Mouse (Mus musculus) CH12.LX (cell line): ENCODE measurements around the gene Mmadhc. TPM values are rescaled to one million over a fixed set of nuclear protein-coding genes. Genes with fewer than 3 reads are reported as not detected.

ENCODE experiments used
- DNase-seq: peaks from one replicate; pipeline ENCODE4 v3.0.0-alpha.2; 2013; ENCODE audit errors: extremely low read depth
- H3K27ac ChIP-seq: 2 replicates; pipeline ENCODE4 v1.5.1; 2012; ENCODE audit warnings: low read depth, mild to moderate bottlenecking, control low read depth, moderate library complexity; ENCODE audit not compliant: insufficient read depth
- H3K27me3 ChIP-seq: replicated peaks from 2 replicates; pipeline ENCODE3; 2012; ENCODE audit warnings: inconsistent platforms
- H3K36me3 ChIP-seq, 2 experiments: replicated peaks in 1 of 2; 2 replicates each; pipeline versions ENCODE3 to v1.6.1; 2012; ENCODE audit warnings: inconsistent platforms in 1 of 2, low read length in 1 of 2, mild to moderate bottlenecking in 1 of 2, mixed read lengths in 1 of 2, moderate library complexity in 1 of 2; ENCODE audit not compliant: control insufficient read depth in 1 of 2, insufficient read depth in 1 of 2
- H3K4me1 ChIP-seq, 2 experiments: 2 replicates each; pipeline ENCODE4 v1.6.1; 2012; ENCODE audit warnings: inconsistent platforms in 1 of 2, moderate library complexity in 1 of 2; ENCODE audit not compliant: insufficient read depth in 2 of 2, control insufficient read depth in 1 of 2
- H3K4me2 ChIP-seq: 2 replicates; pipeline ENCODE4 v1.6.1; 2012; ENCODE audit warnings: low read depth, mild to moderate bottlenecking, control low read depth; ENCODE audit not compliant: poor library complexity, insufficient read depth, severe bottlenecking
- H3K4me3 ChIP-seq, 3 experiments: fragments of 150-350 bp in 1 of 3; sonication (generic) in 1 of 3; replicated peaks in 1 of 3; 2 replicates each; pipeline versions ENCODE3 to v1.5.1; 2011 to 2012; ENCODE audit warnings: low read depth in 2 of 3, low read length in 2 of 3, mild to moderate bottlenecking in 2 of 3, moderate library complexity in 2 of 3, control low read depth in 1 of 3, improper control_type of control experiment in 1 of 3, inconsistent platforms in 1 of 3, mixed read lengths in 1 of 3; ENCODE audit not compliant: poor library complexity in 1 of 3
- H3K79me2 ChIP-seq: replicated peaks from 2 replicates; pipeline ENCODE4 v1.6.1; 2012; ENCODE audit warnings: mild to moderate bottlenecking, moderate library complexity; ENCODE audit not compliant: control insufficient read depth, poor library complexity, insufficient read depth, severe bottlenecking; ENCODE audit errors: extremely low read depth
- H3K9ac ChIP-seq: 2 replicates; pipeline ENCODE4 v1.6.1; 2012; ENCODE audit warnings: low read depth, mild to moderate bottlenecking, control low read depth, moderate library complexity; ENCODE audit not compliant: insufficient read depth
- H3K9me3 ChIP-seq: replicated peaks from 2 replicates; pipeline ENCODE3; 2012; ENCODE audit warnings: low read length, inconsistent platforms, mixed read lengths
- E2F4 ChIP-seq: IDR thresholded peaks from 2 replicates; pipeline ENCODE4 v1.6.1; 2011; ENCODE audit warnings: low read depth, low read length, improper control_type of control experiment; ENCODE audit not compliant: insufficient replicate concordance
- GABPA ChIP-seq: IDR thresholded peaks from 2 replicates; pipeline ENCODE4 v1.6.1; 2012; ENCODE audit warnings: low read depth, low read length, improper control_type of control experiment, inconsistent platforms; ENCODE audit not compliant: insufficient replicate concordance
- JUND ChIP-seq: conservative IDR thresholded peaks from 2 replicates; pipeline ENCODE4 v1.6.1; 2011; ENCODE audit warnings: low read depth, low read length, improper control_type of control experiment
- KAT2A ChIP-seq: IDR thresholded peaks from 2 replicates; pipeline ENCODE4 v1.6.1; 2012; ENCODE audit warnings: low read length, improper control_type of control experiment, inconsistent platforms; ENCODE audit not compliant: insufficient replicate concordance
- MAFK ChIP-seq: IDR thresholded peaks from 2 replicates; pipeline ENCODE4 v1.6.1; 2011; ENCODE audit warnings: low read length, improper control_type of control experiment; ENCODE audit not compliant: insufficient replicate concordance
- MEF2A ChIP-seq: IDR thresholded peaks from 2 replicates; pipeline ENCODE4 v1.6.1; 2014; ENCODE audit warnings: low read depth, mild to moderate bottlenecking, inconsistent platforms, low read length, improper control_type of control experiment, borderline replicate concordance
- NELFE ChIP-seq: IDR thresholded peaks from 2 replicates; pipeline ENCODE4 v1.6.1; 2011; ENCODE audit warnings: low read depth, low read length, improper control_type of control experiment
- POLR2A ChIP-seq: IDR thresholded peaks from 2 replicates; pipeline ENCODE4 v1.6.1; 2011; ENCODE audit warnings: low read depth, mild to moderate bottlenecking, improper control_type of control experiment, low read length
- RCOR1 ChIP-seq: conservative IDR thresholded peaks from 2 replicates; pipeline ENCODE4 v1.6.1; 2012; ENCODE audit warnings: low read depth, mild to moderate bottlenecking, inconsistent platforms, low read length, improper control_type of control experiment
- SIN3A ChIP-seq: IDR thresholded peaks from 2 replicates; pipeline ENCODE4 v1.6.1; 2012; ENCODE audit warnings: low read length, improper control_type of control experiment, inconsistent platforms
- TBP ChIP-seq: conservative IDR thresholded peaks from 2 replicates; pipeline ENCODE4 v1.6.1; 2011; ENCODE audit warnings: low read depth, low read length, improper control_type of control experiment
- UBTF ChIP-seq: IDR thresholded peaks from 2 replicates; pipeline ENCODE4 v1.6.1; 2012; ENCODE audit warnings: low read depth, mild to moderate bottlenecking, inconsistent platforms, low read length, improper control_type of control experiment, moderate library complexity
- USF1 ChIP-seq: IDR thresholded peaks from 2 replicates; pipeline ENCODE4 v1.6.1; 2014; ENCODE audit warnings: low read depth, mild to moderate bottlenecking, inconsistent platforms, low read length, improper control_type of control experiment
- USF2 ChIP-seq: conservative IDR thresholded peaks from 2 replicates; pipeline ENCODE4 v1.6.1; 2011; ENCODE audit warnings: low read depth, low read length, improper control_type of control experiment
- ZKSCAN1 ChIP-seq: IDR thresholded peaks from 2 replicates; pipeline ENCODE4 v1.6.1; 2012; ENCODE audit warnings: low read depth, inconsistent platforms, low read length, improper control_type of control experiment, borderline replicate concordance
- dilution Hi-C: fragments of 300-500 bp; cut with MboI; formaldehyde crosslinking; loops from 2 replicates; pipeline ENCODE4 v1.14.3; 2020; ENCODE audit warnings: low sequenced_read_pairs; ENCODE audit not compliant: extremely low pct_unique_long_range_greater_than_20kb, extremely low pct_ligation_motif_present
- in situ Hi-C: fragments of 300-500 bp; cut with MboI; formaldehyde crosslinking; loops from 3 replicates; pipeline ENCODE4 v1.14.3; 2019; ENCODE audit warnings: low sequenced_read_pairs, low pct_ligation_motif_present, low pct_unique_long_range_greater_than_20kb, mixed read lengths
- polyA plus RNA-seq: library from polyadenylated mRNA; unstranded; fragments of >175 nt; gene quantifications from 2 replicates; pipeline ENCODE4 v1.2.1, GENCODE M21; 2012; ENCODE audit warnings: low read depth; ENCODE audit not compliant: insufficient read length
- total RNA-seq, 2 experiments: library from RNA; depleted of rRNA; stranded (reverse); fragments of 300-350 nt in 1 of 2; fragments of >200 nt in 1 of 2; gene quantifications; 2 replicates each; pipeline ENCODE4 v1.2.3; 2012 to 2014

Gene Mmadhc
- total and polyA plus RNA-seq, 3 experiments = 74.9 to 142 (median 99.1) TPM

DNA sequence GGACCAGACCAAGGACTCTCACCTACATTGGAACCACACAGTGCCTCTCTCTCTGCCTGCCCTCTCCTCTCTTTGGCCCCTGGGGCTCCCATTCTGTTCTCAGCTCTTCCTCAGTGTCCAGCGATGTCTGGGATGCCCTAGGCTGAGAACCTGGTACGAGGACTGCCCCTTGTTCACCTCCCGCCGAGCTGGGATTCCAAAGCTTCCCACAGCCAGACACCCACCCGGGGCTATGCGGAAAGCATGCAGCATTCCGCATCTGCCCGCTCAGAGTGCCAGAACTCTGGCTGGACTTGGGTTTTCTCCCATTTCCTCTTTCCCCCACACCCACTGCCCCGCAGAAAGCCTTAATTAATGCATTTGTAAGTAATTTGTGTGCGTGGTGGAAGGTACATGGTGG, 19.9 kb downstream of the Mmadhc start:
- no peak for DNase-seq
- TF ChIP-seq USF1 (no peak), SIN3A (no peak), NELFE (no peak), MEF2A (no peak), RCOR1 (no peak), TBP (no peak), USF2 (no peak), POLR2A (no peak), E2F4 (no peak), ZKSCAN1 (no peak)

DNA sequence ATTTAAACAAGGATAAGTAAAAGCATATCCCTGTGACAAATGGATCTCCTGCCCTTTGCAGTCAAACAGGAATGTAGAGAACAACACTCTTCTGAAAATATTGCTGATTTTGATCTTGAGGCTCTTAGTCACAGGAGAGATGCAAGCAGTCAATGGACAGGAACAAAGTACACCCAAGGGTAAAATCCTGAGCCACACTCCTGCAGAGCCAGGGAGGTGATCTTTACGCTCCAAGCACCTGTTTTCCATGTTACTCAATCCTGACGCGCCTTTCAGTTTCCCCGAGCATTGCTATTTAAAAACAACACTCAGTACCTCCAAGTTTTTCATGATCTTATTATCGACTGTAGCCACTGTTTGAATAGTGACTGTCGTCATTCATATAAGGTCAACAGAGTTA, 23.2 kb downstream of the Mmadhc start:
- no peak for DNase-seq
- Histone ChIP-seq H3K4me1 (no peaks in the 10 kb centered on the region), H3K27ac (no peak overlapping the region), H3K79me2 (no peaks in the 10 kb centered on the region), H3K4me3 (no peak overlapping the region), H3K9ac (no peak overlapping the region), H3K4me2 (no peak overlapping the region), H3K9me3 (no peaks in the 10 kb centered on the region), H3K27me3 (no peaks in the 10 kb centered on the region), H3K36me3 (peaks cover 10 to 20% of the 10 kb centered on the region in 2 experiments)
- dilution Hi-C loops (no loop called here), in situ Hi-C loops (loop anchor here (5.0 kb wide), 1 partner anchor 506 kb away; no protein-coding TSS in a partner anchor)
- no peak for TF ChIP-seq MAFK
- no peak for TF ChIP-seq JUND
- no peak for TF ChIP-seq SIN3A
- no peak for TF ChIP-seq UBTF
- TF ChIP-seq GABPA = no peak
- TF ChIP-seq KAT2A = no peak
- TF ChIP-seq MEF2A = no peak

More for the DNA sequence above, 19.9 kb downstream of the Mmadhc start:
- in situ Hi-C loops = no loop called here
- Histone ChIP-seq H3K27me3 (no peaks in the 10 kb centered on the region), H3K36me3 (peaks cover 24 to 41% of the 10 kb centered on the region in 2 experiments), H3K79me2 (no peaks in the 10 kb centered on the region), H3K4me2 (no peak overlapping the region), H3K9me3 (no peaks in the 10 kb centered on the region), H3K27ac (no peak overlapping the region), H3K4me3 (no peak overlapping the region), H3K4me1 (no peaks in the 10 kb centered on the region), H3K9ac (no peak overlapping the region)
- dilution Hi-C loops = no loop called here
